Mouse (Mus musculus) central nervous system, embryonic 18 days (tissue): ENCODE results near the gene Mfng. TPM values are rescaled to one million over a fixed set of nuclear protein-coding genes. Genes with fewer than 3 reads are reported as not detected.

Experiments
- polyA plus RNA-seq: library from polyadenylated mRNA; depleted of rRNA; stranded (reverse); fragments of >200 nt; gene quantifications from 2 replicates; pipeline ENCODE4 v1.2.3, GENCODE M21; 2012; rRNA removed

Gene Mfng
- polyA plus RNA-seq = 14.3 and 15.5 TPM in 2 replicates

DNA sequence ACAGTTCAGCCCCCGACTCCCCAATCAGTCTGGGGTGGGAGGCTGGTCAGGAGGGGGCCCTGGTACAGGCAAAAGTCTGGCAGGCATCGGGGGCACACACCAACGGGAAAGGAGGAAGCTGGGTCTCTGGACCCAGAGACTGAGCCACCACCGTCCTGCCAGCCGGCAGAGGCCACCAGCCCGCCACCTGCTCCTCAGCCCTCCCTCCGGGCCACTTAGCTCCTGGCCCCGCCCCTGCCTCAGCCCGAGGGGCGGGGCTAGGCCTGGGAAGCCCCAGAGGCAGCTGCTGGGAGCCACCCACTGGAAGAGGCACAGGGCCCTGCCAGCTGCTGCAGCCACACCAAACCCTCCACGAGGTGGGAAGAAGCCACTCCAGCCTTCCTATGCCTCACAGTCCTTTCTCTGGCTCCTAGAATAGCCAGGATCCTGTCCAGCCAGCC, at the start of gene Mfng:
Gene Mfng (minus strand): TSS at position 186 of the 440 bp plus-strand sequence.

DNA sequence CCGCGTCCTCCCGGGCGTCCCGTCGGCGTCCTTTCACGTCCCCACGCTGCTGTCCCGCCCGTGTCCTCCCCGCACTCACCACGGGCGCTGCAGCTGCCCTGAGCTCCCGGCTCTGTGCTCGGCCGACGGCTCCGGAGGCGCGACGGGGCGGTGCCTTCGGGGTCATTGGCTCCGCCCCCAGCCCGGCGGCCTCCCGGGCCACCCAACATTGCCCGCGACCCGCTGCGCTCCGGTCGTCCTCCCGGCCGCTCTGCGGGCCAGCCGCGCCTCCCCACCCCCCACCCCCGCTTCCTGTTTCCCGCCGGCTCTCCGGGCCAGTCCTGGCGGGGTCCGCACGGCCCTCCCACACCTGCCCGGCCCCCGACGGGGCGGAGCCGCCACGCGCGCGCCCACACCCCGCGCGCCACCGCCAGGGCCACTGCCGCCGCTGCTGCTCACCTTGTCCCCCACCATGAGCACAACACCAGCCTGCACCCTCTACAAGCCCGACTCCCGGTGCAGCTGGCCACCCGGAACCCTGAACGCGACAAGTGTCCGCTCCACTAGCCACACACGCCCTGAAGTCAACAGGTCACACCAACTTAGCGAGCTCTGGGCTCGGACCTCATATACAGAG, 29.6 kb upstream of the Mfng start, which contains the start of gene Card10:
Gene Card10 (minus strand): TSS at position 267 of the 616 bp plus-strand sequence.

DNA sequence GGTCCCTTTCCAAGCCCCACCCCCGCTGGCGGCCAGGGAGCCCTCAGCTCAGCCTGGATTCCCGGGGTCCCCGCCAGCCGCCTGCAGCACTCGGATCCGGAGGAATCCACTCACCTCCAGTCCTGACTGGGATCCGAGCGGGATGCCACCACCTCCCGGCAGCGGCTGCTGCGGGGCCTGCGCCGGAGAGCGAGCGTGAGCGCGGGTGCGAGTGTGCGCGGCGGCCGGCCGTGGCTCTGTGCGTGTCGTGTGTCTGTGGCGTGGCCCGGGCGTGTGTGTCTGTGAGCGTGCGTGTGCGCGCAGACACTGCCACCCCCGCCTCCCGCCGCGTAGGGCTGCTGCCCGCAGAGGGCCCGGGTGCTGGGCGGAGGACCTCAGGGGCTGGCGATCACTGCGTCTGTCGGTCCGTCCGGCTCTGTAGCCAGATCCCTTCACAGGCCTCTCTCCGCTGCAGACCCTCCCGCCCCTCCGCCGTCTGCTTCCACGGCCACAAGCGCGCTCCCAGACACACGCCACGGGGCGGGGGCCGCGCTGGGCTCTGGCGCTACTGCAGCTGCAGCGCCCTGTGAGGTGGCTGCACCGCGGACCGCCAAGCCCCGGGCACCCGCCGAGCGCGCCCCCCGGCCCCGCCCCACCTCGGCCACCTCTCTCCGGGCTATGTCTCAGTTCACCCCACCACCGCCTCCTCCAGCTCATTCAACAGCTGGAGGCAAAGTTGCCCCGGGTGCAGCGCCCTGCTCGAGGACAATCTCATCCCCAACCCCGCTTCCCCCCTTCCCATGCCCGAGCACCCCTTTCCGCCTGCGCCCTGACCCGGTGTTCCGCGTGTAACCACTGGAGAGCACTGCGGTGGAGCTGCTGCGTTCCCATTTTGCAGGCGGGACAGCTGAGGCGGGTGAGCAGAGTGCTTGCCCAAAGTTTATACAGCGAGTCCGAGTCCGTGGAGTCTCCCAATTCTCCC, 54.7 kb downstream of the Mfng start, which contains the start of gene Elfn2:
Gene Elfn2 (minus strand): TSS at position 482 of the 961 bp plus-strand sequence.

Other genes starting within 250 kb of the Mfng start
- 13.1 and 15.5 TPM in 2 replicates for gene C1qtnf6, start 242.1 kb downstream of the Mfng start, polyA plus RNA-seq
- gene Sstr3, start 228.8 kb downstream of the Mfng start, polyA plus RNA-seq = 1.1 and 2.5 TPM in 2 replicates
- gene Rac2, start 200.7 kb downstream of the Mfng start, polyA plus RNA-seq = 4.2 and 6.3 TPM in 2 replicates
- gene Cyth4, start 176.4 kb downstream of the Mfng start, polyA plus RNA-seq = 3.4 and 4.3 TPM in 2 replicates
- 27.7 and 33.0 TPM in 2 replicates for gene Elfn2, start 54.7 kb downstream of the Mfng start, polyA plus RNA-seq
- 5.8 and 6.5 TPM in 2 replicates for gene Card10, start 29.6 kb upstream of the Mfng start, polyA plus RNA-seq
- 9.2 and 10.9 TPM in 2 replicates for gene Cdc42ep1, start 69.1 kb upstream of the Mfng start, polyA plus RNA-seq
- gene Lgals2, start 82.1 kb upstream of the Mfng start, polyA plus RNA-seq = 0.11 TPM in 1 of 2 replicates, not detected in the other
- 54.1 and 61.2 TPM in 2 replicates for gene Gga1, start 103.7 kb upstream of the Mfng start, polyA plus RNA-seq
- not detected in 2 replicates for gene Gm49510, start 126.2 kb upstream of the Mfng start, polyA plus RNA-seq
- 6.9 and 7.5 TPM in 2 replicates for gene Sh3bp1, start 126.3 kb upstream of the Mfng start, polyA plus RNA-seq
- gene Pdxp, start 140.4 kb upstream of the Mfng start, polyA plus RNA-seq = 167 and 168 TPM in 2 replicates
- gene Lgals1, start 153.2 kb upstream of the Mfng start, polyA plus RNA-seq = 56.7 and 143 TPM in 2 replicates
- 49.7 and 50.2 TPM in 2 replicates for gene Nol12, start 161.5 kb upstream of the Mfng start, polyA plus RNA-seq
- 45.7 and 55.1 TPM in 2 replicates for gene Triobp, start 174.2 kb upstream of the Mfng start, polyA plus RNA-seq